Mouse (Mus musculus) midbrain, embryonic 15.5 days (tissue): ENCODE results near the gene Bhlhe23. TPM values are rescaled to one million over a fixed set of nuclear protein-coding genes. Genes with fewer than 3 reads are reported as not detected.

Source experiments
- ATAC-seq: fragments of 200-750 bp; cut with Nextera tagmentation; replicated peaks from 2 replicates; pipeline ENCODE4 v1.8.0; 2017; ENCODE audit warnings: moderate TSS enrichment
- H3K27ac ChIP-seq: fragments of 300-500 bp; sonication (generic); 2 replicates; pipeline ENCODE4 v1.5.1; 2015; ENCODE audit warnings: mild to moderate bottlenecking, inconsistent platforms
- H3K27me3 ChIP-seq: fragments of 300-500 bp; sonication (generic); replicated peaks from 2 replicates; pipeline ENCODE4 v1.6.1; 2015; ENCODE audit warnings: inconsistent platforms
- H3K36me3 ChIP-seq: fragments of 300-500 bp; sonication (generic); replicated peaks from 2 replicates; pipeline ENCODE4 v1.6.1; 2015; ENCODE audit warnings: inconsistent platforms
- H3K4me1 ChIP-seq: fragments of 300-500 bp; sonication (generic); 2 replicates; pipeline ENCODE4 v1.6.1; 2015; ENCODE audit warnings: inconsistent platforms
- H3K4me2 ChIP-seq: fragments of 300-500 bp; sonication (generic); 2 replicates; pipeline ENCODE4 v1.6.1; 2015; ENCODE audit warnings: inconsistent platforms, mild to moderate bottlenecking, moderate library complexity
- H3K4me3 ChIP-seq: fragments of 300-500 bp; sonication (generic); 2 replicates; pipeline ENCODE4 v1.5.1; 2015; ENCODE audit warnings: mild to moderate bottlenecking, inconsistent platforms
- H3K9ac ChIP-seq: fragments of 300-500 bp; sonication (generic); 2 replicates; pipeline ENCODE4 v1.6.1; 2015; ENCODE audit warnings: mild to moderate bottlenecking, inconsistent platforms
- H3K9me3 ChIP-seq: fragments of 300-500 bp; sonication (generic); 2 replicates; pipeline ENCODE4 v1.6.1; 2016; ENCODE audit warnings: inconsistent platforms
- WGBS: fragments of 180-500 bp; shearing (Covaris S2); methylation state at CpG from one replicate; pipeline ENCODE4 v1.1.7; 2015; ENCODE audit warnings: mixed read lengths; 5-methylcytosine and 5-hydroxymethylcytosine counted together
- polyA plus RNA-seq: library from polyadenylated mRNA; unstranded; fragments of >200 nt; fragmentation: Nextera tagmentation; extraction: Ambion mirVana; gene quantifications from 2 replicates; pipeline ENCODE4 v1.2.1, GENCODE M21; 2015

The Bhlhe23 gene
- polyA plus RNA-seq, 1 experiment from 2014 or later: 14.9 TPM

DNA sequence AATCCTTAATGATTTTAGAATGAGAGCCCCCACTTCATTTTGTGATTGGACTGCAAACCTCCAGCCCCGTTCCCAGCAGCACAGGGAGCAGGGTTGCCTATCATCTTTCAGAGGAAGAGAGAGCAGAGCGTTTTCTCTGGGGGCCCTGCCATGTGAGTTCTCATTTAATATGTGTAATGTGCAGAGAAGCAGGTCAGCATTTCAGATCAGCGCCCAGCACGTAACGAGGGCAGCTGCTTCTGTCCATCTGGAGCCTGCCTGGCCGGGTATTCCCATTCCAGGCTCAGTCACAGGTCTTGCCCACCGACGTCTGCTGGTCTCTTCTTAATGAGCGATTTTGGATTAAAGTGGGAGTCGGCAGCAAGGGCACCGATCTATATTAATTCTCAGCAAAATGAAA lies 11.7 kb downstream of the Bhlhe23 start:
- H3K4me3 ChIP-seq: no peak overlapping the region
- H3K36me3 ChIP-seq: no peaks in the 10 kb centered on the region
- H3K27ac ChIP-seq: no peak overlapping the region
- H3K4me2 ChIP-seq: no peak overlapping the region
- peaks cover 11% of the 10 kb centered on the region; the same call in 1 of the 2 replicates for H3K4me1 ChIP-seq
- H3K27me3 ChIP-seq: no peaks in the 10 kb centered on the region
- no peak for ATAC-seq
- H3K9ac ChIP-seq: no peak overlapping the region
- WGBS: 46% methylated on average over 11 of the region's 11 CpGs
- H3K9me3 ChIP-seq: no peaks in the 10 kb centered on the region

- no peak overlapping the region for H3K9ac ChIP-seq
- no peak overlapping the region for H3K4me3 ChIP-seq
- H3K4me2 ChIP-seq: peak overlapping the region; percentile 14; the same call in 1 of the 2 replicates
- H3K9me3 ChIP-seq: no peaks in the 10 kb centered on the region
- ATAC-seq: peak; percentile 65; the same call in 1 of the 2 replicates
- peaks cover 23% of the 10 kb centered on the region for H3K4me1 ChIP-seq
- H3K27ac ChIP-seq: peak overlapping the region; percentile 14; the same call in 1 of the 2 replicates
- 13% methylated on average over 15 of the region's 15 CpGs for WGBS
- H3K27me3 ChIP-seq: no peaks in the 10 kb centered on the region
- H3K36me3 ChIP-seq: no peaks in the 10 kb centered on the region
Observed at GRCm38 (mm10) chr2:180758513-180759263, 18.0 kb downstream of the Bhlhe23 start.

GRCm38 (mm10) chr2:180756786-180757185 lies 19.9 kb downstream of the Bhlhe23 start:
- Histone ChIP-seq H3K27ac (no peak overlapping the region), H3K27me3 (no peaks in the 10 kb centered on the region), H3K9me3 (no peaks in the 10 kb centered on the region), H3K36me3 (no peaks in the 10 kb centered on the region), H3K4me2 (no peak overlapping the region), H3K9ac (no peak overlapping the region), H3K4me3 (no peak overlapping the region), H3K4me1 (peaks cover 23% of the 10 kb centered on the region)
- ATAC-seq: no peak
- WGBS: 11% methylated on average over 2 of the region's 2 CpGs

DNA sequence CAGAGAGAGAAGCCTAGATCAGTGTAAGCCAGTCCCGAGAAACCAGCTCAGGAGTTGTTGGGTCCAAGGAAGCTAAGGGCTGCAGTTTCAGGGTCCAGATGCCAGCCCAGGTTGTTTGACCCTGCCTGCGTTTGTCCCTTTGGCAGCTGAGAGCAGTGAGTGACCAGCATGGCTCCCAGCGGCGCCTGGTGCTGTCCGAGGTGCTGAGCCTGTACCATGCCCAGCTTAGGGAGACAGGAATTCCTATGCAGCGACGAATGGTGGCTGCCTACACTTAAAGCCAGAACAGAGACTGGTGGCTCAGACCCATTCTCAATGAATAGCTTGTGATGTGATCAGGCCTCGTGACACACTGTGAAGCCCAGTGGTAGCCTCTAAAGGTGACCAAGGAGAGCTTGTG lies 20.8 kb downstream of the Bhlhe23 start:
- no peak overlapping the region for H3K4me2 ChIP-seq
- H3K9ac ChIP-seq: no peak overlapping the region
- H3K4me3 ChIP-seq: no peak overlapping the region
- H3K27me3 ChIP-seq: no peaks in the 10 kb centered on the region
- peaks cover 23% of the 10 kb centered on the region for H3K4me1 ChIP-seq
- WGBS: 4% methylated on average over 8 of the region's 8 CpGs
- ATAC-seq: no peak
- no peaks in the 10 kb centered on the region for H3K9me3 ChIP-seq
- H3K36me3 ChIP-seq: no peaks in the 10 kb centered on the region
- H3K27ac ChIP-seq: no peak overlapping the region

- peak; percentile 66; the same call in 1 of the 2 replicates for ATAC-seq
- no peak overlapping the region for H3K27ac ChIP-seq
- 50% methylated on average over 5 of the region's 5 CpGs for whole genome bisulfite sequencing
Observed at GRCm38 (mm10) chr2:180754976-180755688, 21.6 kb downstream of the Bhlhe23 start.

GRCm38 (mm10) chr2:180748904-180749303 lies 27.8 kb downstream of the Bhlhe23 start:
- WGBS: 55% methylated on average over 5 of the region's 5 CpGs
- H3K36me3 ChIP-seq: no peaks in the 10 kb centered on the region

More at GRCm38 (mm10) chr2:180754976-180755688, 21.6 kb downstream of the Bhlhe23 start:
- H3K4me1 ChIP-seq: peaks cover 23% of the 10 kb centered on the region
- H3K4me2 ChIP-seq: no peak overlapping the region
- H3K9me3 ChIP-seq: no peaks in the 10 kb centered on the region
- no peaks in the 10 kb centered on the region for H3K27me3 ChIP-seq
- no peaks in the 10 kb centered on the region for H3K36me3 ChIP-seq
- H3K9ac ChIP-seq: no peak overlapping the region
- H3K4me3 ChIP-seq: no peak overlapping the region

GRCm38 (mm10) chr2:180746569-180747192 lies 30.0 kb downstream of the Bhlhe23 start:
- Histone ChIP-seq H3K4me1 (peaks cover 11% of the 10 kb centered on the region; the same call in 1 of the 2 replicates), H3K9ac (no peak overlapping the region), H3K4me2 (no peak overlapping the region), H3K9me3 (no peaks in the 10 kb centered on the region), H3K27ac (no peak overlapping the region), H3K4me3 (no peak overlapping the region), H3K27me3 (no peaks in the 10 kb centered on the region), H3K36me3 (no peaks in the 10 kb centered on the region)
- 25% methylated on average over 5 of the region's 5 CpGs for WGBS
- no peak for ATAC-seq

More at GRCm38 (mm10) chr2:180748904-180749303, 27.8 kb downstream of the Bhlhe23 start:
- no peak overlapping the region for H3K4me3 ChIP-seq
- no peak overlapping the region for H3K4me2 ChIP-seq
- H3K9ac ChIP-seq: no peak overlapping the region
- peaks cover 11% of the 10 kb centered on the region; the same call in 1 of the 2 replicates for H3K4me1 ChIP-seq
- H3K9me3 ChIP-seq: no peaks in the 10 kb centered on the region
- H3K27ac ChIP-seq: no peak overlapping the region
- H3K27me3 ChIP-seq: no peaks in the 10 kb centered on the region
- ATAC-seq: no peak

DNA sequence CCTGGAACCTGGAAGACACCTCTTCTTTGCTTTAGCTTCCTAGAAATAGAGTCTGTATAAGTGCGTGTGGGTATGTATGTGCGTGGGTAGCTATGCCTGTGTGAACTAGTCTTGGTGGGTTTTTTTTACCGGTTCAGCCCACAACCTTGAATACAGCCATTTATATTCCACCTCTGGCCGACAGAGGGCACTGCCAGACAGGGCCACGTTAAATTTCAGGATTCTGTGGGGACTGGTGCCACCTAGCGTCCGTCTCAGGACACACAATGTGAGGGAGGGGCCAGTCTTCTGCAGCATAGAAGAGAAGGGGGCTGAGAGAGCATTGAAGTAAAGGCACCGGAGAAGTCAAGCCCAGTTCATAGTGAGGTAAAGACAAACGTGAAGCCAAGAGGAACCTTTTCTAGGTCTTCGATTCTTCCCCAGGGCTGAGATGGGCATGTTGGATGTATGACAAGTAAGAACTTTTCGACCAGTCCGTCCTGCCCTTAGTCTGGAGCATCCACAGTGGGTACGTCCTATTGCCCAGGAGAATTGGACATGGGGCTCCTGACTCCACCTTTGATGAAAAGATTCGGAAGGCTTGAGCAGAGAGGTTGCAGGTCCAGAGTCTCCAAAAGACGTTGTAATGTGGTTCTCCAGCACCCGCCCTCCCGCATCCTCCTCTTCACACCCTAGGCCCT lies 31.3 kb downstream of the Bhlhe23 start:
- H3K27ac ChIP-seq: no peak overlapping the region
- H3K4me2 ChIP-seq: no peak overlapping the region
- no peaks in the 10 kb centered on the region for H3K36me3 ChIP-seq
- H3K27me3 ChIP-seq: no peaks in the 10 kb centered on the region
- H3K9me3 ChIP-seq: no peaks in the 10 kb centered on the region
- peaks cover 11% of the 10 kb centered on the region; the same call in 1 of the 2 replicates for H3K4me1 ChIP-seq
- WGBS: 36% methylated on average over 17 of the region's 17 CpGs
- no peak overlapping the region for H3K4me3 ChIP-seq
- no peak overlapping the region for H3K9ac ChIP-seq
- ATAC-seq: peak; percentile 80

DNA sequence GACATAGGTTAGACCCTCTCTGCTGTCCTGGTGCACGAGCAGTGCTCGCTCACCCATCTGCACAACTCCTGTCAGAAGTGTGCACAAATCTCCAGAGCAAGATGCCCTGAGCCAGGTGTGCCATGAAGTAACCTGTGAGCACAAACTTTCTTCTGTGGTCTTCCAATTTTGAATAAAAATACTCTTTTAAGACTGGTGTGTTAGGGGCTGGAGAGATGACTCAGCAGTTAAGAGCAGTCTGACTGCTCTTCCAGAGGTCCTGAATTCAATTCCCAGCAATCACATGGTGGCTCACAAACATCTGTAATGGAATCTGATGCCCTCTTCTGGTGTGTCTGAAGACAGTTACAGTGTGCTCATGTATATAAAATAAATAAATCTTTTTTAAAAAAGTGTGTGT lies 33.4 kb downstream of the Bhlhe23 start:
- H3K9ac ChIP-seq: no peak overlapping the region
- peaks cover 5% of the 10 kb centered on the region; the same call in 1 of the 2 replicates for H3K4me1 ChIP-seq
- H3K36me3 ChIP-seq: no peaks in the 10 kb centered on the region
- H3K4me3 ChIP-seq: no peak overlapping the region
- ATAC-seq: no peak
- 0 out of 2 replicates have a peak, but pooled peaks cover 3% of the 10 kb centered on the region for H3K27me3 ChIP-seq
- H3K27ac ChIP-seq: no peak overlapping the region
- H3K4me2 ChIP-seq: no peak overlapping the region
- 94% methylated on average over 2 of the region's 2 CpGs for WGBS
- no peaks in the 10 kb centered on the region for H3K9me3 ChIP-seq

DNA sequence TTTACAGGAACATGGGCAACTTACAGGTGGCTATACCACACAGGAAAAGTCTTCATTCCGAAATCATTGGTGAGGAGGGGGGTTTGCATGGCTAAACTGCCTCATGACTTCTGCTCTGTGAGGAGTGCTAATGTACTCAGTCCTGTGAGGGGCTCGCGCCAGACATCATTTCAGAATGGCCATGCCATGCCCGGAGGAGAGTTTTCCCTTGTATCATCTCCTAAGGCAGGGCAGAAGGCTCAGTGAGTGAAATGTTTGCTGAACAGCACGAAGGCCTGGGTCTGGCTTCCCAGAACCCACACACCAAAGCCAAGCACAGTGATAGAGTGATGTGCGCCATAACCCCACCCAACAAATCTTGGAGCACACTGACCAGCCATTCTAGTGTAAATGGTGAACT lies 33.9 kb downstream of the Bhlhe23 start:
- Histone ChIP-seq H3K9me3 (no peaks in the 10 kb centered on the region), H3K4me3 (no peak overlapping the region), H3K4me2 (no peak overlapping the region), H3K9ac (no peak overlapping the region), H3K27me3 (0 out of 2 replicates have a peak, but pooled peaks cover 3% of the 10 kb centered on the region), H3K4me1 (peaks cover 5% of the 10 kb centered on the region; the same call in 1 of the 2 replicates), H3K27ac (no peak overlapping the region), H3K36me3 (no peaks in the 10 kb centered on the region)
- no peak for ATAC-seq
- WGBS: 86% methylated on average over 6 of the region's 6 CpGs

DNA sequence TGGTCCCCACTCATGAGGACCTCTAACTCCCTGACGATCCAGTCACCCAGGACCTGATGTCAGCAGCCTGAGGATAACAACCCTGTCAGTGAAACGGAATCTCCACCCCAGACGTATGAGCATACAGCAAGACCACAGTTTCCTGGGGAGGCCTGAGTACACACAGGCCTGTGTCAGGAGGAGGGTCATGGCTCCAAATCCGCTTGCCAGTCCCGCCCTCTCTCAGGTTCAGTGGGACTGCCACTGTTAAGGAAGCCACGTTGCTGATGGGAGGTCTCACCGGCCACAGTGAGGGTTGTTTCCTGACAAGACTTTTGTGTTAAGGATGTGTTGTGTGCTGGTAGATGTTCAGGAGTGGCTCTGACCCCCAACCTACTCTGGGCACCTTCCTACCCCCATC lies 35.3 kb downstream of the Bhlhe23 start:
- WGBS: 81% methylated on average over 7 of the region's 7 CpGs

More for the DNA sequence above, 35.3 kb downstream of the Bhlhe23 start:
- Histone ChIP-seq H3K27ac (no peak overlapping the region), H3K4me3 (no peak overlapping the region), H3K9ac (no peak overlapping the region), H3K9me3 (no peaks in the 10 kb centered on the region), H3K27me3 (0 out of 2 replicates have a peak, but pooled peaks cover 3% of the 10 kb centered on the region), H3K36me3 (no peaks in the 10 kb centered on the region), H3K4me1 (0 out of 2 replicates have a peak, but pooled peaks cover 5% of the 10 kb centered on the region), H3K4me2 (no peak overlapping the region)
- ATAC-seq: no peak
